Mouse (Mus musculus): ENCODE data around the gene Fen1. TPM values are rescaled to one million over a fixed set of nuclear protein-coding genes. Genes with fewer than 3 reads are reported as not detected.

Gene Fen1
- total RNA-seq (2021), result 10 to 100 TPM; 10.5 to 11.6 TPM
- long read RNA-seq, experiment 1, transcript Fen1-201 (2 exons, 2,341 nt), result major isoform, 37 of 49 reads
- long read RNA-seq, experiment 1, transcript Fen1-202 (2 exons, 2,100 nt), result minor isoform, 10 of 49 reads
- long read RNA-seq, experiment 1, partial matches to known transcripts, result 0 of 49 reads
- long read RNA-seq, experiment 1, other reads (novel, unspliced or antisense), result 0 of 49 reads
- long read RNA-seq, experiment 2, transcript Fen1-202 (2 exons, 2,100 nt), result minor isoform, 5 of 31 reads
- long read RNA-seq, experiment 2, transcript Fen1-201 (2 exons, 2,341 nt), result major isoform, 22 of 31 reads
- long read RNA-seq, experiment 2, partial matches to known transcripts, result 0 of 31 reads
- long read RNA-seq, experiment 2, other reads (novel, unspliced or antisense), result 2 of 31 reads

- peak; percentile 86 to 92 for DNase-seq (ENCODE audit: extremely low spot score in 1 of 2, low spot score in 2 of 2)
- peak within 1 kb of the TSS; percentile 99 for H3K27ac ChIP-seq
- H3K4me3 ChIP-seq, result peak within 1 kb of the TSS; percentile 67
- intact Hi-C loops (cut with DNase I), result loop anchor here (5.0 kb wide), 1 partner anchor 162 kb away; the partner anchor contains the start of gene Fads3
- TF ChIP-seq CTCF (IDR thresholded peaks at IDR 0.05), result no peak
Measured at GRCm38 (mm10) chr19:10203848-10204615, at the start of gene Fen1, which contains the start of gene Tmem258. Gene Fen1 (minus strand): TSS chr19:10204169. Gene Tmem258 (plus strand): TSS chr19:10204014.

- DNase-seq (ENCODE audit: extremely low spot score in 1 of 2, low spot score in 2 of 2), result no peak
- Histone ChIP-seq H3K4me3 (no peak overlapping the region), H3K27ac (no peak overlapping the region)
- TF ChIP-seq CTCF (IDR thresholded peaks at IDR 0.05), result no peak
- intact Hi-C loops (cut with DNase I), result no loop called here
Measured at GRCm38 (mm10) chr19:10248128-10248527, 44.2 kb upstream of the Fen1 start.

DNA sequence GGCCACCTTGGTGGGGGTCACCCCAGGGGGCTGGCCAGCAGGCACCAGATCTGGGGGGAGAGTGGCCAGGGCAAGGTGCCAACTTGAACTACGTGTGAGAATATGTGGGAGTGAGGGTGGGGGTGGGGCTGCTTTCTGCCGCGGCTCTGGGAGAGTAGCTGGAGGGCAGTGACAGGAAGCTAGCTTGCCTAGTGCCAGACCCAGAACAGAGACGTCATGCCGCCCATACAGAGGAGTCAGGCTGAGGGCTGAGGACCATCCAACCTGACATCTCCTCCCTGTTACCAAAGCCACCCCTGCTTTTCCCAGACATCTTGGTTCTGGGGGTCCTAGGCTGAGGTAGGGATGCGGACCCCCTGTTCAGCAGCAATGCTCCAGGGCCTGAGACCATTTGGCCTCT lies 43.2 kb upstream of the Fen1 start:
- no peak overlapping the region for H3K4me3 ChIP-seq
- no peak for TF ChIP-seq CTCF (IDR thresholded peaks at IDR 0.05)
- intact Hi-C loops (cut with DNase I), result no loop called here
- no peak overlapping the region for H3K27ac ChIP-seq
- no peak for DNase-seq (ENCODE audit: extremely low spot score in 1 of 2, low spot score in 2 of 2)

GRCm38 (mm10) chr19:10244183-10244582 lies 40.2 kb upstream of the Fen1 start:
- no peak overlapping the region for H3K4me3 ChIP-seq
- peak; percentile 58 for DNase-seq (ENCODE audit: extremely low spot score in 1 of 2, low spot score in 2 of 2)
- no peak overlapping the region; the same call in 1 of the 2 replicates for H3K27ac ChIP-seq
- TF ChIP-seq CTCF (IDR thresholded peaks at IDR 0.05), result peak; percentile 64
- intact Hi-C loops (cut with DNase I), result no loop called here

- TF ChIP-seq CTCF (IDR thresholded peaks at IDR 0.05), result no peak; the same call in 1 of the 2 replicates
- intact Hi-C loops (cut with DNase I), result no loop called here
- Histone ChIP-seq H3K27ac (no peak overlapping the region), H3K4me3 (no peak overlapping the region)
- DNase-seq (ENCODE audit: extremely low spot score in 1 of 2, low spot score in 2 of 2), result peak in 1 of 2 experiments; percentile 48
Measured at GRCm38 (mm10) chr19:10242916-10243315, 38.9 kb upstream of the Fen1 start.

DNA sequence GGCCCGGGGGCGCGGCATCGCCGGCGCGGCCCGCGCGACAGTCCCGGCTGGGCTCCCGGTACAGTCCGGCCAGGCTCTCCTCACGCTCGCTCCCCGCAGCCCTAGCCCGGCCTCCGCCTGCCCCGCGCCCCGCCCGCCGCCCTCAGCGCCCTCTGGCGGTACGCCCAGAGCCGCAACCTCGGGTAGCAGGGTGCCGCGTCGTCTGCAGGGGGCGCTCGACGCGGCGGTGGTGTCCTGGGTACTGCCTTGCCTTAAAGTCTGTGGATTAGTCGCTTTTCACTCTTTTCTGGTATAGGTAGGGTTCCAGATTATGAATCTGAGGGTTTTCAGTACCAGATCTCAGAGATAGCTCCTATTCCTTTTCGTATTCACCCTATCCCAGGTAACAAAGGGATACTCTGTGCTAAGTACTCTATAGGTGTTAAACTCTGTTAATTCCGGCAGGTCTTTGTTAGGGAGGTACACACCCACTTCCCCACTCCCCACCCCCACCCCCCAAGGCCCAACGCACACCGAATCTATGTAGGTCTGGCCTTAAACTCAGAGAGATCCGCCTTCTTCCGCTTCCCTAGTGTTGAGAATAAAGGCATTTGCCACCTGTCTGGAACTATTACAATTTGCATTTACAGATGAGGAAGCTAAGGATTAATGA lies 36.8 kb upstream of the Fen1 start, which contains the start of gene Myrf:
TSS of gene Myrf (minus strand) at position 95 of the 652 bp plus-strand sequence.
- intact Hi-C loops (cut with DNase I), result no loop called here
- Histone ChIP-seq H3K27ac (peak within 1 kb of the TSS; percentile 61), H3K4me3 (peak within 1 kb of the TSS; percentile 36)
- DNase-seq (ENCODE audit: extremely low spot score in 1 of 2, low spot score in 2 of 2), result peak; percentile 73 to 79
- TF ChIP-seq CTCF (IDR thresholded peaks at IDR 0.05), result peak; percentile 98

- no peak for TF ChIP-seq CTCF (IDR thresholded peaks at IDR 0.05)
- no peak for DNase-seq (ENCODE audit: extremely low spot score in 1 of 2, low spot score in 2 of 2)
- intact Hi-C loops (cut with DNase I), result no loop called here
- Histone ChIP-seq H3K27ac (peak overlapping the region; percentile 61), H3K4me3 (peak overlapping the region; percentile 36)
Measured at GRCm38 (mm10) chr19:10239975-10240653, 36.1 kb upstream of the Fen1 start.

DNA sequence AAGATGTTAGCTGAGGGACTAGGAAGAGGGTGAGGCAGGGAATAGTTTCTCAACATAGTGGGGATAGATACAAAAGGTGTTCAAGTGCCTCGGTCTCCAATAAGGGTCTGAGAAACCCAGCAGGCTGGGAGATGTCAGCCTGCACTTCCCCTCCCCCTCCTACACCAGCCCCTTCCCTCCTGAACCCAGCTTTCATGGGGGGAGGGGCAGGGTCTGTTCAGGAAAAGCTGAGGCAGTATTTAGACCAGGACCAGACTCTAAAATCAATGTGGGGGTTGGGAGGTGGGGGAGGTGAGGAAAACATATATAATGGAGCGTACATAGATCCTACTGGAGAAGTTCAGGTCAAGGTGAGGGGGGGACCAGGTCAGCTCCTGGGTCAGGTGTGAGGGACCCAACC lies 35.5 kb upstream of the Fen1 start:
- no peak for DNase-seq (ENCODE audit: extremely low spot score in 1 of 2, low spot score in 2 of 2)
- intact Hi-C loops (cut with DNase I), result no loop called here
- Histone ChIP-seq H3K4me3 (peak overlapping the region; percentile 36; the same call in 1 of the 2 replicates), H3K27ac (no peak overlapping the region; the same call in 1 of the 2 replicates)
- no peak for TF ChIP-seq CTCF (IDR thresholded peaks at IDR 0.05)

GRCm38 (mm10) chr19:10238477-10238876 lies 34.5 kb upstream of the Fen1 start:
- DNase-seq (ENCODE audit: extremely low spot score in 1 of 2, low spot score in 2 of 2), result no peak

GRCm38 (mm10) chr19:10235784-10236565 lies 32.0 kb upstream of the Fen1 start:
- intact Hi-C loops (cut with DNase I), result no loop called here
- no peak overlapping the region for H3K4me3 ChIP-seq
- TF ChIP-seq CTCF (IDR thresholded peaks at IDR 0.05), result no peak
- no peak for DNase-seq (ENCODE audit: extremely low spot score in 1 of 2, low spot score in 2 of 2)
- H3K27ac ChIP-seq, result no peak overlapping the region

More at GRCm38 (mm10) chr19:10238477-10238876, 34.5 kb upstream of the Fen1 start:
- no peak for TF ChIP-seq CTCF (IDR thresholded peaks at IDR 0.05)
- H3K4me3 ChIP-seq, result no peak overlapping the region
- intact Hi-C loops (cut with DNase I), result no loop called here
- peak overlapping the region; percentile 32; the same call in 1 of the 2 replicates for H3K27ac ChIP-seq
